Comparison of ENCODE assay signal across 8 mouse cellular contexts in genomic region chr8:105700966-105701824, GRCm38 (mm10). TPM values are rescaled to one million over a fixed set of nuclear protein-coding genes. Genes with fewer than 3 reads are reported as not detected.
DNase-seq lines count a peak whose midpoint lies in the region; ATAC-seq and TF ChIP-seq lines count a peak whose summit lies in the region.

Gene Acd, minus strand, starts transcription at chr8:105701102.
Gene Pard6a, plus strand, starts transcription at chr8:105701148.

- H3K36me3 ChIP-seq in hindbrain, postnatal 0 days (ENCODE audit: insufficient read depth, low read length) = peaks cover 24% of the 10 kb centered on the region; the same call in 1 of the 2 replicates

- no peaks in the 10 kb centered on the region for H3K27me3 ChIP-seq in hindbrain, postnatal 0 days (ENCODE audit: insufficient read depth, low read length)

- H3K9ac ChIP-seq in hindbrain, postnatal 0 days (replicated peaks; ENCODE audit: low read length) = peak within 1 kb of the TSS; percentile 53

- no peaks in the 10 kb centered on the region for H3K9me3 ChIP-seq in hindbrain, postnatal 0 days (ENCODE audit: low read length)

- peak; percentile 80 for ATAC-seq in hindbrain, postnatal 0 days
- peak; percentile 76 for ATAC-seq in megakaryocyte, adult 5-6 weeks (ENCODE audit: poor library complexity, severe bottlenecking)

- H3K4me3 ChIP-seq in gastrocnemius, adult 2 months = peak within 1 kb of the TSS; percentile 87
- H3K4me3 ChIP-seq in hindbrain, postnatal 0 days (ENCODE audit: low read length) = peak within 1 kb of the TSS; percentile 72
- H3K4me3 ChIP-seq in left cerebral cortex, adult 2 months = peak within 1 kb of the TSS; percentile 64

- H3K4me1 ChIP-seq in hindbrain, postnatal 0 days (ENCODE audit: insufficient read depth, low read length) = peaks cover 11% of the 10 kb centered on the region

- intact Hi-C loops in gastrocnemius, adult 2 months (cut with DNase I) = no loop called here
- intact Hi-C loops in left cerebral cortex, adult 2 months (cut with DNase I) = loop anchor here (1.0 to 2.0 kb wide), 2 partner anchors 65 to 78 kb away; partner anchors contain the start of gene Ctcf

- TF ChIP-seq CTCF in gastrocnemius, adult 2 months (IDR thresholded peaks at IDR 0.05) = no peak
- peak; percentile 34 for TF ChIP-seq CTCF in hindbrain, postnatal 0 days (IDR thresholded peaks at IDR 0.05; ENCODE audit: low read depth)
- no peak; the same call in 1 of the 2 replicates for TF ChIP-seq CTCF in left cerebral cortex, adult 2 months (IDR thresholded peaks at IDR 0.05)

- H3K27ac ChIP-seq in gastrocnemius, adult 2 months = peak within 1 kb of the TSS; percentile 95
- H3K27ac ChIP-seq in hindbrain, postnatal 0 days = peak within 1 kb of the TSS; percentile 92
- H3K27ac ChIP-seq in left cerebral cortex, adult 2 months = peak within 1 kb of the TSS; percentile 95

- peak; percentile 94 for DNase-seq in WW6 (ENCODE audit: low read depth, low spot score)
- DNase-seq in cerebellum, postnatal 4 days (ENCODE audit: low spot score in 2 of 2) = peak; percentile 94 to 97
- DNase-seq in gastrocnemius, adult 2 months = peak; percentile 97
- DNase-seq in hindbrain, postnatal 0 days (ENCODE audit: low spot score) = peak; percentile 97
- peak; percentile 94 to 95 for DNase-seq in left cerebral cortex, adult 2 months (ENCODE audit: extremely low spot score in 1 of 2, low spot score in 2 of 2)
- peak; percentile 94 to 98 for DNase-seq in right cerebral cortex, adult 2 months (ENCODE audit: low spot score in 2 of 2)
- DNase-seq in urinary bladder, postnatal 14 days (ENCODE audit: low spot score) = peak; percentile 96

- H3K4me2 ChIP-seq in hindbrain, postnatal 0 days (ENCODE audit: low read depth, low read length) = peak within 1 kb of the TSS; percentile 98

- WGBS in hindbrain, postnatal 0 days = under 1% methylated on average over 57 of the region's 60 CpGs

RNA-seq across cellular contexts. Expression of gene Acd, which starts in this region (rescaled TPM):
- total RNA-seq in gastrocnemius, adult 2 months (2021) = 1 to 10 TPM; 4.2 to 5.3 TPM
- 25.8 and 39.3 TPM in 2 replicates for total RNA-seq in hindbrain, postnatal 0 days (2014; rRNA removed)
- polyA plus RNA-seq in hindbrain, postnatal 0 days (2015; fragmentation: Nextera tagmentation; extraction: Ambion mirVana) = 82.1 and 88.2 TPM in 2 replicates
- total RNA-seq in left cerebral cortex, adult 2 months (2021) = 10 to 100 TPM; 51.7 to 56.6 TPM
- total RNA-seq in megakaryocyte, adult 5-6 weeks (2015) = 20.4 and 28.0 TPM in 2 replicates
- 10.6 and 12.3 TPM in 2 replicates for total RNA-seq in megakaryocyte, adult 5-6 weeks (2017)

RNA-seq across cellular contexts. Expression of gene Pard6a, which starts in this region (rescaled TPM):
- total RNA-seq in gastrocnemius, adult 2 months (2021) = 1 to 10 TPM; 5.0 to 6.0 TPM
- 67.6 and 84.6 TPM in 2 replicates for total RNA-seq in hindbrain, postnatal 0 days (2014; rRNA removed)
- polyA plus RNA-seq in hindbrain, postnatal 0 days (2015; fragmentation: Nextera tagmentation; extraction: Ambion mirVana) = 74.4 and 75.5 TPM in 2 replicates
- total RNA-seq in left cerebral cortex, adult 2 months (2021) = 10 to 100 TPM; 43.0 to 47.2 TPM
- 6.6 and 7.7 TPM in 2 replicates for total RNA-seq in megakaryocyte, adult 5-6 weeks (2015)
- 9.1 and 22.2 TPM in 2 replicates for total RNA-seq in megakaryocyte, adult 5-6 weeks (2017)

Comparison
In these comparisons a context has a peak if more than half of its experiments do, and no peak if none do; other contexts are left out.
1. Peak in every context shown above with its lines: DNase-seq, ATAC-seq, H3K4me3 ChIP-seq and H3K27ac ChIP-seq.